Comparison of ENCODE assay signal across 24 mouse cellular contexts in genomic region chr4:99739836-99740235, GRCm38 (mm10). TPM values are rescaled to one million over a fixed set of nuclear protein-coding genes. Genes with fewer than 3 reads are reported as not detected.
DNase-seq lines count a peak whose midpoint lies in the region; ATAC-seq lines count a peak whose summit lies in the region.
"Had no signal": no experiment of that assay in that cellular context is flagged by ENCODE, and none has a peak within 500 bp of the region (broad histone marks: within the 10 kb centered on the region; RNA-seq: fewer than 3 reads in every experiment).

No protein-coding gene starts in this region.

- ATAC-seq in forebrain, embryonic 14.5 days, result no peak
- no peak for ATAC-seq in forebrain, embryonic 13.5 days
- no peak for ATAC-seq in kidney, embryonic 14.5 days (ENCODE audit: low FRiP score, low TSS enrichment)
- ATAC-seq: activated CD4-positive, CD25-positive, alpha-beta regulatory T cell, adult 4 months had no signal

- no peak overlapping the region for H3K4me2 ChIP-seq in forebrain, embryonic 14.5 days (ENCODE audit: low read length)
- no peak overlapping the region; the same call in 1 of the 2 replicates for H3K4me2 ChIP-seq in forebrain, embryonic 13.5 days
- no peak overlapping the region for H3K4me2 ChIP-seq in kidney, embryonic 14.5 days (replicated peaks; ENCODE audit: low read depth, low read length)
- H3K4me2 ChIP-seq: embryonic facial prominence, embryonic 12.5 days; heart, embryonic 15.5 days; neural tube, embryonic 12.5 days had no signal

- 18% methylated on average over 7 of the region's 7 CpGs for WGBS in forebrain, embryonic 14.5 days
- WGBS in forebrain, embryonic 13.5 days, result 17% methylated on average over 7 of the region's 7 CpGs
- WGBS in limb, embryonic 10.5 days, result 62% methylated on average over 7 of the region's 7 CpGs
- 64% methylated on average over 7 of the region's 7 CpGs for WGBS in heart, embryonic 10.5 days
- WGBS in kidney, embryonic 14.5 days, result 67% methylated on average over 7 of the region's 7 CpGs

- no peak overlapping the region for H3K4me3 ChIP-seq in forebrain, embryonic 14.5 days (ENCODE audit: low read depth, low read length)
- no peak overlapping the region for H3K4me3 ChIP-seq in forebrain, embryonic 13.5 days
- no peak overlapping the region for H3K4me3 ChIP-seq in limb, embryonic 10.5 days
- H3K4me3 ChIP-seq in heart, embryonic 10.5 days, result no peak overlapping the region
- no peak overlapping the region for H3K4me3 ChIP-seq in kidney, embryonic 14.5 days (ENCODE audit: low read length)
- H3K4me3 ChIP-seq: embryonic facial prominence, embryonic 12.5 days; heart, adult 2 months; heart, embryonic 15.5 days; layer of hippocampus, adult 2 months; neural tube, embryonic 12.5 days had no signal

- peak; percentile 8 for DNase-seq in forebrain, embryonic 14.5 days (ENCODE audit: low spot score)
- DNase-seq in Muller cell, postnatal 12 days (ENCODE audit: inconsistent ontology term), result peak; percentile 25
- DNase-seq in brain, adult 2 months (ENCODE audit: low read depth, low spot score), result peak; percentile 5
- no peak for DNase-seq in limb, embryonic 10.5 days (ENCODE audit: low spot score)
- DNase-seq in heart, embryonic 10.5 days (ENCODE audit: low spot score), result no peak
- DNase-seq: adrenal gland, postnatal 10 days; cerebellum, adult 11 months; gastrocnemius, postnatal 25 days; heart, adult 2 months; heart, postnatal 4 days; kidney, adult 2 months; kidney, postnatal 14 days; layer of hippocampus, postnatal 36 days; lung, adult 18-20 months; lung, postnatal 36 days; spleen, adult 18-20 months; thymus, adult 18-20 months had no signal

- no peaks in the 10 kb centered on the region for H3K4me1 ChIP-seq in forebrain, embryonic 14.5 days (ENCODE audit: control insufficient read depth, insufficient read depth, low read length)
- 0 out of 2 replicates have a peak, but pooled peaks cover 4% of the 10 kb centered on the region for H3K4me1 ChIP-seq in forebrain, embryonic 13.5 days
- peaks cover 7% of the 10 kb centered on the region for H3K4me1 ChIP-seq in limb, embryonic 10.5 days
- H3K4me1 ChIP-seq in heart, embryonic 10.5 days, result no peaks in the 10 kb centered on the region
- no peaks in the 10 kb centered on the region for H3K4me1 ChIP-seq in kidney, embryonic 14.5 days (ENCODE audit: control insufficient read depth, insufficient read depth, low read length)
- H3K4me1 ChIP-seq: heart, embryonic 15.5 days had no signal

- H3K9me3 ChIP-seq in forebrain, embryonic 14.5 days (replicated peaks; ENCODE audit: control insufficient read depth, low read length), result no peaks in the 10 kb centered on the region
- no peaks in the 10 kb centered on the region for H3K9me3 ChIP-seq in forebrain, embryonic 13.5 days (replicated peaks)
- H3K9me3 ChIP-seq in limb, embryonic 10.5 days (replicated peaks), result no peaks in the 10 kb centered on the region
- no peaks in the 10 kb centered on the region for H3K9me3 ChIP-seq in heart, embryonic 10.5 days
- H3K9me3 ChIP-seq in kidney, embryonic 14.5 days (ENCODE audit: control insufficient read depth, low read length), result no peaks in the 10 kb centered on the region
- H3K9me3 ChIP-seq: embryonic facial prominence, embryonic 12.5 days; heart, embryonic 15.5 days; neural tube, embryonic 12.5 days had no signal

- H3K27ac ChIP-seq in forebrain, embryonic 14.5 days (ENCODE audit: low read depth, low read length), result no peak overlapping the region
- no peak overlapping the region for H3K27ac ChIP-seq in forebrain, embryonic 13.5 days
- H3K27ac ChIP-seq in limb, embryonic 10.5 days, result peak overlapping the region; percentile 25
- no peak overlapping the region for H3K27ac ChIP-seq in heart, embryonic 10.5 days
- H3K27ac ChIP-seq in kidney, embryonic 14.5 days (ENCODE audit: low read depth, low read length), result no peak overlapping the region
- H3K27ac ChIP-seq: embryonic facial prominence, embryonic 12.5 days; heart, adult 2 months; heart, embryonic 15.5 days; layer of hippocampus, adult 2 months; neural tube, embryonic 12.5 days had no signal

- H3K36me3 ChIP-seq in forebrain, embryonic 14.5 days (ENCODE audit: control insufficient read depth, insufficient read depth, low read length), result no peaks in the 10 kb centered on the region
- no peaks in the 10 kb centered on the region for H3K36me3 ChIP-seq in forebrain, embryonic 13.5 days (ENCODE audit: poor library complexity, severe bottlenecking)
- peaks cover 6% of the 10 kb centered on the region; the same call in 1 of the 2 replicates for H3K36me3 ChIP-seq in limb, embryonic 10.5 days
- H3K36me3 ChIP-seq in heart, embryonic 10.5 days, result no peaks in the 10 kb centered on the region
- no peaks in the 10 kb centered on the region for H3K36me3 ChIP-seq in kidney, embryonic 14.5 days (ENCODE audit: control insufficient read depth, insufficient read depth, low read length)
- H3K36me3 ChIP-seq: embryonic facial prominence, embryonic 12.5 days; heart, embryonic 15.5 days; neural tube, embryonic 12.5 days had no signal

- H3K27me3 ChIP-seq in forebrain, embryonic 14.5 days (replicated peaks; ENCODE audit: control insufficient read depth, insufficient read depth, low read length), result no peaks in the 10 kb centered on the region
- H3K27me3 ChIP-seq in forebrain, embryonic 13.5 days, result no peaks in the 10 kb centered on the region
- H3K27me3 ChIP-seq in limb, embryonic 10.5 days (ENCODE audit: low read depth, poor library complexity, severe bottlenecking), result no peaks in the 10 kb centered on the region
- no peaks in the 10 kb centered on the region for H3K27me3 ChIP-seq in heart, embryonic 10.5 days (ENCODE audit: insufficient read depth, poor library complexity, severe bottlenecking)
- H3K27me3 ChIP-seq in kidney, embryonic 14.5 days (ENCODE audit: control insufficient read depth, insufficient read depth, low read length), result no peaks in the 10 kb centered on the region
- H3K27me3 ChIP-seq: embryonic facial prominence, embryonic 12.5 days; heart, embryonic 15.5 days; neural tube, embryonic 12.5 days had no signal

- H3K9ac ChIP-seq in forebrain, embryonic 14.5 days (ENCODE audit: low read length), result no peak overlapping the region
- no peak overlapping the region for H3K9ac ChIP-seq in forebrain, embryonic 13.5 days
- no peak overlapping the region for H3K9ac ChIP-seq in kidney, embryonic 14.5 days (ENCODE audit: low read depth, low read length)
- H3K9ac ChIP-seq: embryonic facial prominence, embryonic 12.5 days; heart, embryonic 15.5 days; neural tube, embryonic 12.5 days had no signal

RNA-seq across cellular contexts. Expression of gene Alg6, which starts 24.4 kb away (rescaled TPM):
- 7.4 and 8.6 TPM in 2 replicates for polyA plus RNA-seq in forebrain, embryonic 14.5 days (2014; fragmentation: Nextera tagmentation; extraction: Ambion mirVana)
- polyA plus RNA-seq in forebrain, embryonic 13.5 days (2015; fragmentation: Nextera tagmentation; extraction: Ambion mirVana), result 11.3 and 11.6 TPM in 2 replicates
- 18.5 and 19.0 TPM in 2 replicates for polyA plus RNA-seq in limb, embryonic 10.5 days (2016; fragmentation: Nextera tagmentation; extraction: Ambion mirVana)
- 13.2 and 16.2 TPM in 2 replicates for polyA plus RNA-seq in heart, embryonic 10.5 days (2016; fragmentation: Nextera tagmentation; extraction: Ambion mirVana)
- polyA plus RNA-seq in kidney, embryonic 14.5 days (2014; fragmentation: Nextera tagmentation; extraction: Ambion mirVana), result 27.2 and 34.1 TPM in 2 replicates

Comparison
In these comparisons a context has a peak if more than half of its experiments do, and no peak if none do; other contexts are left out.
1. DNase-seq: peak in forebrain, embryonic 14.5 days (single experiment), Muller cell, postnatal 12 days (single experiment) and brain, adult 2 months (single experiment); none in limb, embryonic 10.5 days (single experiment) and heart, embryonic 10.5 days (single experiment).